ENCODE assay signal across 9 mouse cellular contexts in the genomic region with DNA sequence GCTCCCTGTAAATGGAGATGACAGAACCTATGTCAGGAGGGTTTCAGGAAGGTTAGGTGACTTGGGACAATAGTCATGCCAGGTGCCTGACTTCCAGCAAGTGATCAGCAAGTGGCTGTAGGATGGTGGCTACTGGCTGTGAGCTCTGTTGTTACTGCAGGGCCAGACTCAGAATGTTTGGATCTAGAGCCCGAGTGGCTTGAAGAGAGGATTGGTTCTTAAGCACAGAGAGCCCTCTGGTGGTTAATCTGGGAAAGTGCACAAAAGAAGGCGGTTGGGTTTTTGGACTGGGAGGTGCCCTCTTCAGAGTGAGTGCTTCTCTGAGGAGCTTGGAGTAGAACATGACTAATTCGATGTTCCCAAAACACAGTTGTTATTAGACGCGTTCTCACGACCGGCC. TPM values are rescaled to one million over a fixed set of nuclear protein-coding genes. Genes with fewer than 3 reads are reported as not detected.
DNase-seq lines count a peak whose midpoint lies in the region; ATAC-seq and TF ChIP-seq lines count a peak whose summit lies in the region.
"Had no signal": no experiment of that assay in that cellular context is flagged by ENCODE, and none has a peak within 500 bp of the region (broad histone marks: within the 10 kb centered on the region; RNA-seq: fewer than 3 reads in every experiment).

No protein-coding gene starts in this region.

- TF ChIP-seq POLR2A in kidney, adult 2 months (IDR thresholded peaks at IDR 0.05; ENCODE audit: low read depth, low read length) = no peak

- H3K27ac ChIP-seq in midbrain, embryonic 11.5 days (ENCODE audit: low read depth, low read length) = no peak overlapping the region
- no peak overlapping the region for H3K27ac ChIP-seq in midbrain, embryonic 13.5 days
- no peak overlapping the region for H3K27ac ChIP-seq in kidney, adult 2 months (ENCODE audit: insufficient read depth, low read depth, low read length)
- H3K27ac ChIP-seq in neural tube, embryonic 11.5 days (ENCODE audit: low read depth, low read length) = no peak overlapping the region

- ATAC-seq in midbrain, embryonic 11.5 days (ENCODE audit: low FRiP score) = no peak
- no peak for ATAC-seq in midbrain, embryonic 13.5 days
- no peak for ATAC-seq in neural tube, embryonic 11.5 days (ENCODE audit: insufficient read depth, low FRiP score, low TSS enrichment)

- 68% methylated on average over 7 of the region's 7 CpGs for WGBS in midbrain, embryonic 11.5 days
- WGBS in midbrain, embryonic 13.5 days = 68% methylated on average over 7 of the region's 7 CpGs
- WGBS in kidney, adult 2 months = 54% methylated on average over 7 of the region's 7 CpGs
- WGBS in neural tube, embryonic 11.5 days = 66% methylated on average over 7 of the region's 7 CpGs

- TF ChIP-seq CTCF in kidney, adult 2 months (conservative IDR thresholded peaks at IDR 0.05; ENCODE audit: insufficient read depth, insufficient read length, low read depth, low read length) = peak; percentile 70

- no peaks in the 10 kb centered on the region for H3K36me3 ChIP-seq in midbrain, embryonic 11.5 days (ENCODE audit: control insufficient read depth, insufficient read depth, low read length)
- H3K36me3 ChIP-seq in midbrain, embryonic 13.5 days = no peaks in the 10 kb centered on the region
- H3K36me3 ChIP-seq in kidney, adult 2 months (ENCODE audit: control insufficient read depth, insufficient read depth, low read length) = no peaks in the 10 kb centered on the region
- H3K36me3 ChIP-seq in neural tube, embryonic 11.5 days (ENCODE audit: control insufficient read depth, insufficient read depth, low read length) = no peaks in the 10 kb centered on the region

- H3K9me3 ChIP-seq in midbrain, embryonic 11.5 days (ENCODE audit: control insufficient read depth, low read length) = no peaks in the 10 kb centered on the region
- no peaks in the 10 kb centered on the region for H3K9me3 ChIP-seq in midbrain, embryonic 13.5 days
- H3K9me3 ChIP-seq in neural tube, embryonic 11.5 days (ENCODE audit: control insufficient read depth, low read length) = no peaks in the 10 kb centered on the region

- H3K4me2 ChIP-seq in midbrain, embryonic 11.5 days = no peak overlapping the region
- no peak overlapping the region for H3K4me2 ChIP-seq in midbrain, embryonic 13.5 days (replicated peaks)
- H3K4me2 ChIP-seq in neural tube, embryonic 11.5 days (ENCODE audit: low read depth) = no peak overlapping the region

- no peak overlapping the region for H3K9ac ChIP-seq in midbrain, embryonic 11.5 days (ENCODE audit: low read length)
- H3K9ac ChIP-seq in midbrain, embryonic 13.5 days (replicated peaks) = no peak overlapping the region
- H3K9ac ChIP-seq in neural tube, embryonic 11.5 days (ENCODE audit: low read length) = no peak overlapping the region

- H3K4me1 ChIP-seq in midbrain, embryonic 11.5 days (ENCODE audit: control insufficient read depth, insufficient read depth, low read length) = no peaks in the 10 kb centered on the region
- no peaks in the 10 kb centered on the region for H3K4me1 ChIP-seq in midbrain, embryonic 13.5 days (replicated peaks)
- H3K4me1 ChIP-seq in kidney, adult 2 months (ENCODE audit: control insufficient read depth, insufficient read depth, low read length) = no peaks in the 10 kb centered on the region
- H3K4me1 ChIP-seq in neural tube, embryonic 11.5 days (ENCODE audit: control insufficient read depth, insufficient read depth, low read length) = no peaks in the 10 kb centered on the region

- DNase-seq in midbrain, embryonic 11.5 days (ENCODE audit: low spot score, missing footprints) = peak; percentile 94
- DNase-seq in c-Kit-negative CD71-positive TER-119-positive erythroid progenitor cells, embryonic 14.5 days (ENCODE audit: low read depth, low spot score) = peak; percentile 16
- DNase-seq in frontal cortex, adult 2 months (ENCODE audit: extremely low spot score in 1 of 2, low spot score in 1 of 2) = peak; percentile 75 to 93
- DNase-seq in kidney, adult 2 months = peak; percentile 86
- peak; percentile 77 to 80 for DNase-seq in left cerebral cortex, postnatal 36 days (ENCODE audit: low spot score in 2 of 2)
- peak; percentile 61 for DNase-seq in neural tube, embryonic 11.5 days (ENCODE audit: low spot score)
- DNase-seq in thymus, adult 18-20 months = peak; percentile 17 to 48

- intact Hi-C loops in left cerebral cortex, postnatal 36 days (cut with DNase I) = no loop called here

- no peak overlapping the region for H3K4me3 ChIP-seq in midbrain, embryonic 11.5 days (ENCODE audit: low read depth, low read length)
- no peak overlapping the region for H3K4me3 ChIP-seq in midbrain, embryonic 13.5 days (replicated peaks)
- no peak overlapping the region for H3K4me3 ChIP-seq in kidney, adult 2 months (ENCODE audit: insufficient read depth, low read depth, low read length)
- H3K4me3 ChIP-seq in neural tube, embryonic 11.5 days (ENCODE audit: low read depth, low read length) = no peak overlapping the region
- H3K4me3 ChIP-seq: erythroblast, embryonic 14.5 days had no signal

- no peaks in the 10 kb centered on the region for H3K27me3 ChIP-seq in midbrain, embryonic 11.5 days (ENCODE audit: control insufficient read depth, insufficient read depth, low read length)
- H3K27me3 ChIP-seq in midbrain, embryonic 13.5 days = no peaks in the 10 kb centered on the region
- no peaks in the 10 kb centered on the region for H3K27me3 ChIP-seq in kidney, adult 2 months (replicated peaks; ENCODE audit: control insufficient read depth, insufficient read depth, low read length)
- no peaks in the 10 kb centered on the region for H3K27me3 ChIP-seq in neural tube, embryonic 11.5 days (ENCODE audit: control insufficient read depth, insufficient read depth, low read length)

RNA-seq across cellular contexts. Expression of gene Slc36a1, which starts 36.4 kb away (rescaled TPM):
- 1.7 and 2.0 TPM in 2 replicates for polyA plus RNA-seq in midbrain, embryonic 11.5 days (2014; fragmentation: Nextera tagmentation; extraction: Ambion mirVana)
- 2.7 and 2.8 TPM in 2 replicates for polyA plus RNA-seq in midbrain, embryonic 13.5 days (2015; fragmentation: Nextera tagmentation; extraction: Ambion mirVana)
- polyA plus RNA-seq in frontal cortex, adult 2 months (2012; rRNA removed) = 33.7 and 34.5 TPM in 2 replicates
- polyA plus RNA-seq in kidney, adult 2 months (2012; rRNA removed) = 60.5 and 63.4 TPM in 2 replicates
- 10 to 100 TPM; 75.4 to 76.4 TPM for total RNA-seq in left cerebral cortex, postnatal 36 days (2021)
- polyA plus RNA-seq in neural tube, embryonic 11.5 days (2014; fragmentation: Nextera tagmentation; extraction: Ambion mirVana) = 1.9 and 2.6 TPM in 2 replicates

RNA-seq across cellular contexts. Expression of gene Slc36a2, which starts 55.7 kb away (rescaled TPM):
- not detected in 2 replicates for polyA plus RNA-seq in midbrain, embryonic 11.5 days (2014; fragmentation: Nextera tagmentation; extraction: Ambion mirVana)
- 0.17 and 0.27 TPM in 2 replicates for polyA plus RNA-seq in midbrain, embryonic 13.5 days (2015; fragmentation: Nextera tagmentation; extraction: Ambion mirVana)
- 2.0 and 2.5 TPM in 2 replicates for polyA plus RNA-seq in frontal cortex, adult 2 months (2012; rRNA removed)
- polyA plus RNA-seq in kidney, adult 2 months (2012; rRNA removed) = 35.4 and 36.9 TPM in 2 replicates
- total RNA-seq in left cerebral cortex, postnatal 36 days (2021) = under 1 TPM; 0.20 to 0.32 TPM
- polyA plus RNA-seq in neural tube, embryonic 11.5 days (2014; fragmentation: Nextera tagmentation; extraction: Ambion mirVana) = 0.35 and 0.76 TPM in 2 replicates

Comparison
In these comparisons a context has a peak if more than half of its experiments do, and no peak if none do; other contexts are left out.
1. DNase-seq: peak in every context shown above with its lines; median percentile 94 in midbrain, embryonic 11.5 days; 86 in kidney, adult 2 months; 84 in frontal cortex, adult 2 months; 78 in left cerebral cortex, postnatal 36 days; 61 in neural tube, embryonic 11.5 days; 32 in thymus, adult 18-20 months; 16 in c-Kit-negative CD71-positive TER-119-positive erythroid progenitor cells, embryonic 14.5 days.
2. RNA of gene Slc36a2, which starts 55.7 kb away (polyA plus RNA-seq): 35.4 to 36.9 TPM in kidney, adult 2 months; 2.0 to 2.5 TPM in frontal cortex, adult 2 months, 0.35 to 0.76 TPM in neural tube, embryonic 11.5 days, 0.17 to 0.27 TPM in midbrain, embryonic 13.5 days and not detected in midbrain, embryonic 11.5 days; every median in the first group is over 10 times any median in the second.